Mouse (Mus musculus): ENCODE data around the gene Uaca. TPM values are rescaled to one million over a fixed set of nuclear protein-coding genes. Genes with fewer than 3 reads are reported as not detected.

The Uaca gene
- polyA plus RNA-seq, 1 experiment: 1.0 TPM

DNA sequence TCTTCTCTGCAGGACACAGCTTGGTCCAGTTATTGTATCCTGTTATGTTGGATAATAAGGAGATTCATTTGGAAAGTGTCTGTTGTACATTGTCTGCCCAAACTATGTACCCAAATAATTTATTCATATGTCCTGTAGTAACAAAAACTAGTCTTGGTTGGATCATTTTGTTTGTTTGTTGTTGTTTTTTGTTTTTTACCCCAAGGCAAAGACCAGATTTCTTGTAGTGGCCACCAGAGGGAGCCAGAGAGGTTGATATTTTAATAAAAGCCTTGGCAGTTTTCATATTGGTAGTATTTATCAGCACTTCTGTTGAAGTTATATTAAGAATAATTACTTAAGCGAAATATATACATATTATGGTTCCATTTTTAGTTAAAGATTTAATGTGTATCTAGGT, 25.0 kb downstream of the Uaca start:
- H3K27ac ChIP-seq (ENCODE audit: insufficient read depth, low read length): no peak overlapping the region
- no peaks in the 10 kb centered on the region for H3K27me3 ChIP-seq (ENCODE audit: control insufficient read depth, insufficient read depth, low read length)
- 17% methylated on average over 1 of the region's 1 CpGs for WGBS
- H3K4me1 ChIP-seq (ENCODE audit: control insufficient read depth, insufficient read depth, insufficient read length): peaks cover 4% of the 10 kb centered on the region; the same call in 1 of the 2 replicates
- DNase-seq (ENCODE audit: low read depth in 1 of 2, low spot score in 2 of 2): no peak
- H3K4me3 ChIP-seq (ENCODE audit: extremely low read depth, insufficient read depth, insufficient read length): no peak overlapping the region
- TF ChIP-seq CTCF (IDR thresholded peaks at IDR 0.05; ENCODE audit: extremely low read depth, insufficient read depth, insufficient read length, insufficient replicate concordance) (no peak), POLR2A (IDR thresholded peaks at IDR 0.05; ENCODE audit: low read depth, low read length) (no peak)
- H3K36me3 ChIP-seq (ENCODE audit: control insufficient read depth, insufficient read depth, low read length): no peaks in the 10 kb centered on the region

DNA sequence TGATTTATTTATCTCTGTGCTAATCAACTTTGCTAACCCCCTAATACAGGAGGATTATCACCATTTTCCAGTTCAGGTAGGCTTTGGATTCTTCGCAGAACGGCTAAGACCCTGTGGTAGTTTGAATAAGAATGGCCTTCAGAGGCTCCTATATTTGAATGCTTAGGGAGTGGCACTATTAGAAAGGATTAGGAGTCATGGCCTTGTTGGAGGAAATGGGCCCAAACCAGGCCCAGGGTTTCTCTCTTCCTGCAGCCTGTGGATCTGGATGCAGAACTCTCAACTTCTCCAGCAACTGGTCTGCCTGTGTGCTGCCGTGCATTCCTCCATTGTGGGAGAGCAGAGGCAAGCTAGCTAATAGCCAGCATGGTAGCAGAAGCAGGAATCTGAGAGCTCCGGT, 27.2 kb downstream of the Uaca start:
- Histone ChIP-seq H3K27ac (ENCODE audit: insufficient read depth, low read length) (no peak overlapping the region), H3K4me3 (ENCODE audit: extremely low read depth, insufficient read depth, insufficient read length) (no peak overlapping the region), H3K4me1 (ENCODE audit: control insufficient read depth, insufficient read depth, insufficient read length) (0 out of 2 replicates have a peak, but pooled peaks cover 2% of the 10 kb centered on the region), H3K36me3 (ENCODE audit: control insufficient read depth, insufficient read depth, low read length) (no peaks in the 10 kb centered on the region), H3K27me3 (ENCODE audit: control insufficient read depth, insufficient read depth, low read length) (no peaks in the 10 kb centered on the region)
- TF ChIP-seq CTCF (IDR thresholded peaks at IDR 0.05; ENCODE audit: extremely low read depth, insufficient read depth, insufficient read length, insufficient replicate concordance): no peak
- no peak for DNase-seq (ENCODE audit: low read depth in 1 of 2, low spot score in 2 of 2)
- WGBS: 88% methylated on average over 4 of the region's 4 CpGs

DNA sequence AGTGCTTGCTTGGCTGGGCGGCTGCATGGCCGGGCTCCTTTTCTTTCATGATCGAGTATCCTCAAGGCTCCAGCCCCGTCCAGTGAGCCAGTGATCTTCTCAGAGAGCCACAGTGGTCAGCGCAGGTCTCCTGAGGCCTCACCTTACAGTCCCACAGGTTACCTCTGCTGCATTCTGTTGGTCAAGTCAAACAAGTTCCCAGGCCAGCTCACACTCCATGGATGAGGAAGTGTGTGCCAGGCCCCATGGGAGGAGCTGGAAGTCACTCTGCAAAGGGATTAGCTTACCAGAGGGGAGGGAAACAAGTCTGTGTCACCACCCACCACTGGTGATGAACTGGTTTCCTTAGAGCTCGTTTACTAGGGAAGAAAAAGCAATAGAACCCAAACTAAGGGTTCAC, 28.3 kb downstream of the Uaca start:
- Histone ChIP-seq H3K27ac (ENCODE audit: insufficient read depth, low read length) (no peak overlapping the region), H3K4me3 (ENCODE audit: extremely low read depth, insufficient read depth, insufficient read length) (no peak overlapping the region), H3K27me3 (ENCODE audit: control insufficient read depth, insufficient read depth, low read length) (no peaks in the 10 kb centered on the region), H3K36me3 (ENCODE audit: control insufficient read depth, insufficient read depth, low read length) (no peaks in the 10 kb centered on the region), H3K4me1 (ENCODE audit: control insufficient read depth, insufficient read depth, insufficient read length) (no peaks in the 10 kb centered on the region)
- no peak for DNase-seq (ENCODE audit: low read depth in 1 of 2, low spot score in 2 of 2)
- TF ChIP-seq POLR2A (IDR thresholded peaks at IDR 0.05; ENCODE audit: low read depth, low read length): no peak
- TF ChIP-seq CTCF (IDR thresholded peaks at IDR 0.05; ENCODE audit: extremely low read depth, insufficient read depth, insufficient read length, insufficient replicate concordance): no peak
- WGBS: 85% methylated on average over 6 of the region's 6 CpGs

DNA sequence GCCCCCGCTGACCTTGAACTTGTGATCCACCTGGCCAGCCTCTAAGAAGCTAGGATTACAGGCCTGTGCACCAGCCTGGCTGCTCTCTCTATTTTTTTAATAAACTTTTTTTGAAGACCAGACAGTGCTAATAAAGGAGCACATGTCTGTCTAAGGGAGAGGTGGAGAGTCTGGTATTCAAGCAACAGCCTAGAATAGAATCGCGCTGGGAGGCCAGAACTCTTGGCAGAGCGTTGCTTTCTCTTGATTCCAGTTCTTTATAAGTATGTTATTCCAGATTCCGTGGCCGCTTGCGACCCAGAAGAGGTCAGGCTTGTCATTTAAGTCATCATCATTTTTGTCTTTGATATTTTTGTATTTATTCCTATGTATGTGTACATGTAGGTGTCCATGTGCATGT, 31.2 kb downstream of the Uaca start:
- Histone ChIP-seq H3K4me3 (ENCODE audit: extremely low read depth, insufficient read depth, insufficient read length) (no peak overlapping the region), H3K27me3 (ENCODE audit: control insufficient read depth, insufficient read depth, low read length) (no peaks in the 10 kb centered on the region), H3K36me3 (ENCODE audit: control insufficient read depth, insufficient read depth, low read length) (no peaks in the 10 kb centered on the region), H3K27ac (ENCODE audit: insufficient read depth, low read length) (no peak overlapping the region), H3K4me1 (ENCODE audit: control insufficient read depth, insufficient read depth, insufficient read length) (no peaks in the 10 kb centered on the region)
- 93% methylated on average over 7 of the region's 7 CpGs for WGBS
- TF ChIP-seq POLR2A (IDR thresholded peaks at IDR 0.05; ENCODE audit: low read depth, low read length): no peak
- TF ChIP-seq CTCF (IDR thresholded peaks at IDR 0.05; ENCODE audit: extremely low read depth, insufficient read depth, insufficient read length, insufficient replicate concordance): no peak
- no peak for DNase-seq (ENCODE audit: low read depth in 1 of 2, low spot score in 2 of 2)

DNA sequence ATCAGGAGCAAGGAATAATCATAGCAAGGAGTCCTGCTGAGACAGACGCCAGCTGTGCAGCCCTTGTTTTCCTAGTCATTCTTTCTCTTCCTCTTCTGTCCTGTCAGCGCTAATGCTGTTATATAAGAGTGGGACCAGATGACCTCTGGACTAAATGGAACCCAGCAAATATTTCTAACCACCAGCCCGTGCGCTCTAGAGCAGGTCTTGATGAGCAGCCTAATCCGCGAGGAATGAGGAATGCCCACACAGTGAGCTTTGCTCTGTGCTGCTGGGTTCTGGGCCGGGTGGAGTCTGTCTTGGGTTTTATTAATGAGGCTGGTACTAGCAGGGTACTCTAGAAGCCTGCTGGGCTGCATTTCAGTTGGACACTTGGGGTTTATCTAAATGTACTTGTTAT, 32.4 kb downstream of the Uaca start:
- H3K27me3 ChIP-seq (ENCODE audit: control insufficient read depth, insufficient read depth, low read length): no peaks in the 10 kb centered on the region
- no peak for DNase-seq (ENCODE audit: low read depth in 1 of 2, low spot score in 2 of 2)
- WGBS: 79% methylated on average over 7 of the region's 7 CpGs
- H3K4me1 ChIP-seq (ENCODE audit: control insufficient read depth, insufficient read depth, insufficient read length): no peaks in the 10 kb centered on the region
- no peaks in the 10 kb centered on the region for H3K36me3 ChIP-seq (ENCODE audit: control insufficient read depth, insufficient read depth, low read length)
- TF ChIP-seq CTCF (IDR thresholded peaks at IDR 0.05; ENCODE audit: extremely low read depth, insufficient read depth, insufficient read length, insufficient replicate concordance) (no peak), POLR2A (IDR thresholded peaks at IDR 0.05; ENCODE audit: low read depth, low read length) (no peak)
- H3K4me3 ChIP-seq (ENCODE audit: extremely low read depth, insufficient read depth, insufficient read length): no peak overlapping the region
- no peak overlapping the region for H3K27ac ChIP-seq (ENCODE audit: insufficient read depth, low read length)

DNA sequence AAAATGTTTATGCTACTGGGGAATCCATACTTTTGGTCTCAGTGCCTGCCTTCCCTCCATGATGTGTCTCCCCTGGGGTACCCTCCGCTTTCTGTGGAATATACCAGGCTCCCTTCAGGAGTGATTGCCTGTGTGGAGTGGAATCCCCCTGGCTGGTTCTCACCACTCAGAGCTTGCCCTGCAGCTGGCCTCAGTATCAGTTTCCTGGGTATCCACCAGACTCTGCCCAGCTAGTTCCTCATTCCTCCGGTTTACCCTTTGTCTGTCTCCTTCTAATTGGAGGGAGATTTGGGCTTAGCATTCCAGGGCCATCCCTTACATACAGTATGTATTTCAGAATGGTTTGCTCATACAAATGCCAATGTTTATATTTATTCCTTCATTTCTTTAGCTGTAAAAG, 33.9 kb downstream of the Uaca start:
- Histone ChIP-seq H3K27me3 (ENCODE audit: control insufficient read depth, insufficient read depth, low read length) (no peaks in the 10 kb centered on the region), H3K4me3 (ENCODE audit: extremely low read depth, insufficient read depth, insufficient read length) (no peak overlapping the region), H3K36me3 (ENCODE audit: control insufficient read depth, insufficient read depth, low read length) (no peaks in the 10 kb centered on the region), H3K4me1 (ENCODE audit: control insufficient read depth, insufficient read depth, insufficient read length) (no peaks in the 10 kb centered on the region), H3K27ac (ENCODE audit: insufficient read depth, low read length) (no peak overlapping the region)
- no peak for TF ChIP-seq POLR2A (IDR thresholded peaks at IDR 0.05; ENCODE audit: low read depth, low read length)
- TF ChIP-seq CTCF (IDR thresholded peaks at IDR 0.05; ENCODE audit: extremely low read depth, insufficient read depth, insufficient read length, insufficient replicate concordance): no peak
- 46% methylated on average over 2 of the region's 2 CpGs for WGBS
- DNase-seq (ENCODE audit: low read depth in 1 of 2, low spot score in 2 of 2): no peak

DNA sequence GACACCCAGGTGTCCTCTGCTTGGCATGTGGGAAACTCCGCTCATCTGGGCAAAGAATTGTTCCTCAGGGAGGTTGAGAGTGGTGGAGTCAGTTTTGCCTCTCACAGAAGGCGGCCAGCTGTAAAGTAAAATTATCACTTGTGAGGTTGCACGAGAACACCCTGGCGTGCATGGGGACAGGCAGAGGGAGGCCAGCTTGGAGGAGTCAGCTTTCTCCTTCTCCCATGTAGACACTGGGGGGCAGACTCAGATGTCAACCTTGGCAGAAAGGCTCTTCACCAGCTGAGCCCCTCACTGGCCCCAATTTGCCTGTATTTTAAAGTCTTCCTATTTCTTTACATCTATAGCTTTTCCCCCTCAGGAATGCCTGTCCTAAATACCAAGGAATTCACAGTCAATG, 35.3 kb downstream of the Uaca start:
- Histone ChIP-seq H3K4me1 (ENCODE audit: control insufficient read depth, insufficient read depth, insufficient read length) (no peaks in the 10 kb centered on the region), H3K36me3 (ENCODE audit: control insufficient read depth, insufficient read depth, low read length) (no peaks in the 10 kb centered on the region), H3K27me3 (ENCODE audit: control insufficient read depth, insufficient read depth, low read length) (no peaks in the 10 kb centered on the region), H3K4me3 (ENCODE audit: extremely low read depth, insufficient read depth, insufficient read length) (no peak overlapping the region), H3K27ac (ENCODE audit: insufficient read depth, low read length) (no peak overlapping the region)
- TF ChIP-seq CTCF (IDR thresholded peaks at IDR 0.05; ENCODE audit: extremely low read depth, insufficient read depth, insufficient read length, insufficient replicate concordance): no peak
- no peak for TF ChIP-seq POLR2A (IDR thresholded peaks at IDR 0.05; ENCODE audit: low read depth, low read length)
- no peak for DNase-seq (ENCODE audit: low read depth in 1 of 2, low spot score in 2 of 2)
- WGBS: 85% methylated on average over 4 of the region's 4 CpGs
